Mouse (Mus musculus) neural tube, embryonic 11.5 days (tissue): Measurements from ENCODE around the gene Hbp1. TPM values are rescaled to one million over a fixed set of nuclear protein-coding genes. Genes with fewer than 3 reads are reported as not detected.

Experiments
- ATAC-seq: fragments of 200-750 bp; cut with Nextera tagmentation; 2 replicates; pipeline ENCODE4 v1.8.0; 2017; ENCODE audit warnings: moderate number of reproducible peaks, mild to moderate bottlenecking, moderate TSS enrichment, moderate library complexity; ENCODE audit not compliant: insufficient read depth, low FRiP score, low TSS enrichment
- DNase-seq: peaks from one replicate; pipeline ENCODE4 v3.0.0-alpha.2; 2015; ENCODE audit warnings: low spot score
- H3K27ac ChIP-seq: fragments of 300-500 bp; sonication (generic); 2 replicates; pipeline ENCODE4 v1.5.1; 2014; ENCODE audit warnings: low read depth, mild to moderate bottlenecking, low read length
- H3K27me3 ChIP-seq: fragments of 300-500 bp; sonication (generic); 2 replicates; pipeline ENCODE4 v1.6.1; 2014; ENCODE audit warnings: mild to moderate bottlenecking, low read length, mixed read lengths; ENCODE audit not compliant: control insufficient read depth, insufficient read depth
- H3K36me3 ChIP-seq: fragments of 300-500 bp; sonication (generic); 2 replicates; pipeline ENCODE4 v1.6.1; 2014; ENCODE audit warnings: mild to moderate bottlenecking, low read length, moderate library complexity, mixed read lengths; ENCODE audit not compliant: control insufficient read depth, insufficient read depth
- H3K4me1 ChIP-seq: fragments of 300-500 bp; sonication (generic); 2 replicates; pipeline ENCODE4 v1.6.1; 2014; ENCODE audit warnings: low read length, mixed read lengths; ENCODE audit not compliant: control insufficient read depth, insufficient read depth
- H3K4me2 ChIP-seq: fragments of 300-500 bp; sonication (generic); 2 replicates; pipeline ENCODE4 v1.6.1; 2014; ENCODE audit warnings: low read depth, mild to moderate bottlenecking, moderate library complexity
- H3K4me3 ChIP-seq: fragments of 300-500 bp; sonication (generic); 2 replicates; pipeline ENCODE4 v1.5.1; 2014; ENCODE audit warnings: low read depth, low read length
- H3K9ac ChIP-seq: fragments of 300-500 bp; sonication (generic); 2 replicates; pipeline ENCODE4 v1.6.1; 2014; ENCODE audit warnings: mild to moderate bottlenecking, low read length
- H3K9me3 ChIP-seq: fragments of 300-500 bp; sonication (generic); 2 replicates; pipeline ENCODE4 v1.6.1; 2016; ENCODE audit warnings: low read length; ENCODE audit not compliant: control insufficient read depth
- WGBS: fragments of 180-500 bp; shearing (Covaris S2); extraction: QIAGEN DNeasy Blood & Tissue Kit; methylation state at CpG from one replicate; pipeline ENCODE4 v1.1.7; 2014; 5-methylcytosine and 5-hydroxymethylcytosine counted together
- polyA plus RNA-seq: library from polyadenylated mRNA; unstranded; fragments of >200 nt; fragmentation: Nextera tagmentation; extraction: Ambion mirVana; gene quantifications from 2 replicates; pipeline ENCODE4 v1.2.1, GENCODE M21; 2014

The Hbp1 gene
- polyA plus RNA-seq, 1 experiment from 2014 or later, result 100 TPM

- Histone ChIP-seq H3K4me3 (no peak overlapping the region), H3K36me3 (no peaks in the 10 kb centered on the region), H3K9ac (no peak overlapping the region), H3K4me1 (peaks cover 14% of the 10 kb centered on the region), H3K27me3 (no peaks in the 10 kb centered on the region), H3K27ac (no peak overlapping the region), H3K4me2 (no peak overlapping the region), H3K9me3 (no peaks in the 10 kb centered on the region)
- no peak for DNase-seq
- WGBS, result 89% methylated on average over 7 of the region's 7 CpGs
- no peak for ATAC-seq
Measured at GRCm38 (mm10) chr12:31892771-31893170, 57.6 kb downstream of the Hbp1 start.

GRCm38 (mm10) chr12:31892079-31892478 lies 58.3 kb downstream of the Hbp1 start:
- ATAC-seq, result no peak
- H3K4me1 ChIP-seq, result peaks cover 14% of the 10 kb centered on the region
- H3K27ac ChIP-seq, result no peak overlapping the region
- H3K27me3 ChIP-seq, result no peaks in the 10 kb centered on the region
- no peak overlapping the region for H3K9ac ChIP-seq
- H3K9me3 ChIP-seq, result no peaks in the 10 kb centered on the region
- no peak for DNase-seq
- H3K4me3 ChIP-seq, result no peak overlapping the region
- H3K36me3 ChIP-seq, result no peaks in the 10 kb centered on the region
- H3K4me2 ChIP-seq, result no peak overlapping the region

GRCm38 (mm10) chr12:31890685-31891084 lies 59.6 kb downstream of the Hbp1 start:
- Histone ChIP-seq H3K27me3 (no peaks in the 10 kb centered on the region), H3K9me3 (no peaks in the 10 kb centered on the region), H3K9ac (no peak overlapping the region), H3K36me3 (no peaks in the 10 kb centered on the region), H3K4me3 (no peak overlapping the region), H3K27ac (no peak overlapping the region), H3K4me2 (no peak overlapping the region), H3K4me1 (peaks cover 4% of the 10 kb centered on the region; the same call in 1 of the 2 replicates)
- ATAC-seq (no peak), DNase-seq (no peak)
- 66% methylated on average over 6 of the region's 6 CpGs for WGBS

GRCm38 (mm10) chr12:31885844-31886606 lies 64.3 kb downstream of the Hbp1 start:
- WGBS, result 95% methylated on average over 11 of the region's 11 CpGs
- no peaks in the 10 kb centered on the region for H3K9me3 ChIP-seq

GRCm38 (mm10) chr12:31885084-31885483 lies 65.3 kb downstream of the Hbp1 start:
- no peak for DNase-seq
- H3K4me1 ChIP-seq, result no peaks in the 10 kb centered on the region
- no peaks in the 10 kb centered on the region for H3K9me3 ChIP-seq
- WGBS, result 91% methylated on average over 4 of the region's 4 CpGs
- H3K36me3 ChIP-seq, result no peaks in the 10 kb centered on the region
- no peak for ATAC-seq
- H3K27ac ChIP-seq, result no peak overlapping the region
- H3K9ac ChIP-seq, result no peak overlapping the region
- no peaks in the 10 kb centered on the region for H3K27me3 ChIP-seq
- H3K4me3 ChIP-seq, result no peak overlapping the region
- no peak overlapping the region for H3K4me2 ChIP-seq

More at GRCm38 (mm10) chr12:31885844-31886606, 64.3 kb downstream of the Hbp1 start:
- no peak overlapping the region for H3K4me2 ChIP-seq
- no peaks in the 10 kb centered on the region for H3K4me1 ChIP-seq
- no peak overlapping the region for H3K27ac ChIP-seq
- H3K36me3 ChIP-seq, result no peaks in the 10 kb centered on the region
- H3K27me3 ChIP-seq, result no peaks in the 10 kb centered on the region
- no peak overlapping the region for H3K9ac ChIP-seq
- no peak for ATAC-seq
- no peak for DNase-seq
- H3K4me3 ChIP-seq, result no peak overlapping the region

- Histone ChIP-seq H3K36me3 (no peaks in the 10 kb centered on the region), H3K9ac (no peak overlapping the region), H3K4me3 (no peak overlapping the region), H3K9me3 (no peaks in the 10 kb centered on the region), H3K27ac (no peak overlapping the region), H3K27me3 (no peaks in the 10 kb centered on the region), H3K4me1 (no peaks in the 10 kb centered on the region), H3K4me2 (no peak overlapping the region)
- DNase-seq (no peak), ATAC-seq (no peak)
- 89% methylated on average over 4 of the region's 4 CpGs for WGBS
Measured at GRCm38 (mm10) chr12:31884365-31884764, 66.0 kb downstream of the Hbp1 start.

- ATAC-seq (no peak), DNase-seq (no peak)
- H3K4me3 ChIP-seq, result no peak overlapping the region
- 68% methylated on average over 1 of the region's 1 CpGs for WGBS
- no peaks in the 10 kb centered on the region for H3K4me1 ChIP-seq
- no peak overlapping the region for H3K4me2 ChIP-seq
- H3K27me3 ChIP-seq, result no peaks in the 10 kb centered on the region
- H3K9ac ChIP-seq, result no peak overlapping the region
- H3K9me3 ChIP-seq, result no peaks in the 10 kb centered on the region
- no peaks in the 10 kb centered on the region for H3K36me3 ChIP-seq
- no peak overlapping the region for H3K27ac ChIP-seq
Measured at GRCm38 (mm10) chr12:31882736-31883135, 67.6 kb downstream of the Hbp1 start.

- Histone ChIP-seq H3K9ac (no peak overlapping the region), H3K36me3 (no peaks in the 10 kb centered on the region), H3K27ac (no peak overlapping the region), H3K27me3 (no peaks in the 10 kb centered on the region), H3K4me2 (no peak overlapping the region), H3K4me1 (no peaks in the 10 kb centered on the region), H3K4me3 (no peak overlapping the region), H3K9me3 (no peaks in the 10 kb centered on the region)
- ATAC-seq, result no peak
- no peak for DNase-seq
- 90% methylated on average over 4 of the region's 4 CpGs for WGBS
Measured at GRCm38 (mm10) chr12:31876775-31877174, 73.6 kb downstream of the Hbp1 start.
